Mouse (Mus musculus) Muller cell, postnatal 12 days (primary cell): Measurements from ENCODE around the gene Fam172a.

ENCODE experiments used
- DNase-seq: peaks from one replicate; pipeline ENCODE4 v3.0.0-alpha.2; 2015; ENCODE audit errors: inconsistent ontology term

Gene Fam172a

DNA sequence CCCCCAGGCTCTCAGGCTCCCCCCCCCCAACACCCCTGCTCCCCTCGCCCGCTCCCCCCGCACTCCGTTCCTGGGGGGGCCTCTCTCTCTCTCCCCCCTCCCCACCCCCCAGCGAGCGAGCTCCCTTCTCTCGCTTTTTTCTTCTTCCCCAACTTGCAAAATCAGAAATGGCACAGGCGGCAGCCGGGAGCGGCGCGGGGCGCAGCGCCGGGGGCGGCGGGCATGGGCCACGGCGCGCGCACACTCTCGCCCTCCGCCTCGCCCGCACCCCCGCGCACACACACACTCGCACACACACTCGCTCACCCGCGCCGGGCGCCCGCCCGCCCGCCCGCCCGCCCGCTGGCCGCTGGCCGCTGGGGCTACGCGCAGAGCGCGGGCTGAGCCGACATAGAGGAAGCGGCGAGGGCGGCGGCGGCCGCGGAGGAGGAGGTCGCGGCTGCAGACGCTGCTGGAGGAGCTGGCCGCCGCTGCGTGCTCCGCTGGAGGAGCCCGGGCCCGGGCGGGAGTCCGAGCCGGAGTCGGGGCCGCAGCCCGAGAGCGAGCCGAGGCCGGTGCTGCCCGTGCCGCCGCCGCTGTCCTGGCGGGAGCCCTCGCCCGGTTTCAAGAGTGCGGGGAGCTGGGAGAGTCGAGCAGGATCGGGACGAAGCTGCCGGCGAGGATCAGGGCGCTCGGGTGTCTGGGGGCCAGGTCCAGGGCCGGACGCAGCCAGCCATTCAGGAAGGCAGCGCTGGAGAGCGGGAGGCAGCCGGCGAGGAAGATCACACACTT is 497.2 kb downstream of the Fam172a start:
- DNase-seq, result peak; percentile 79

GRCm38 (mm10) chr13:78199642-78200160 is 497.9 kb downstream of the Fam172a start, which contains the start of gene Nr2f1:
Gene Nr2f1, minus strand, starts transcription at chr13:78199757.
- no peak for DNase-seq

GRCm38 (mm10) chr13:78200407-78200806 is 498.6 kb downstream of the Fam172a start:
- DNase-seq, result peak; percentile 98

DNA sequence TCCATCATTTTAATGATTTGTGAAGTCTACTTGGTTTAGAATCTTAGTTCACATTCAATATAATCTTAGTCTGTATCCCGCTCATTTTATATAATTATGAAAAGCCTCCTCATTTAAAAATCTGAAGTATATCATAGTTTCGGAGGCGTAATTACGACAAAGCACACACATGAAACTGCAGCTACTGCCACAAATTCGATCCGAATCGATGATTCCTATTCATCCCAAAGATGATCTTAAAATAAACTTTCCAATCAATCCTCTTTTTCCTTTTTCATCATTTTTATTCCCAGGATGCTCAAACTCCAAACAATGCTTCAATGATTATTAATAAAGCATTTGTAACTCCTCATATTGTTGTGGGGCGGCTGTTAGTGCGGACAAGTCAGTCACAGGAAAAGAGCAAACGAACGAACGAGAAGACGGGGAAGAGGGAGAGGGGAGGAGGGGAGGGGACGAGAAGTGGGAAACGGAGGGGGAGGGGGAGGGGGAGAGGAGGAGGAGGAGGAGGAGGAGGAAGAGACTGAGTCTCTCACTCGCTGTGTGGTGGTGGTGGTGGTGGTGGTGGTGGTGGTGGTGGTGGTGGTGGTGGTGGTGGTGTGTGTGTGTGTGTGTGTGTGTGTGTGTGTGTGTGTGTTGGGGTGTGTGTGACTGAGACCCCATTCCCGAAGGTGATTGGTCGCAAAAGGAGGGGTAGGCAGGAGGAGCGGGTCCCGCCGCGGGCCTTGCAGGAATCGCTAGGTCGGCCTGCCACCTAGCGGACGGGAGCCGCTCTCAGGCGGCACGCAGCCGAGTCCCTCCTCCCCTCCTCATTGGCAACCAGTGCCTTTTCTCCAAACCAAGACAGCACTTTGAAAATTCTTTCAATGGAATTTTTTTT is 499.4 kb downstream of the Fam172a start:
- peak; percentile 96 for DNase-seq

GRCm38 (mm10) chr13:78201871-78202565 is 500.2 kb downstream of the Fam172a start:
- no peak for DNase-seq

DNA sequence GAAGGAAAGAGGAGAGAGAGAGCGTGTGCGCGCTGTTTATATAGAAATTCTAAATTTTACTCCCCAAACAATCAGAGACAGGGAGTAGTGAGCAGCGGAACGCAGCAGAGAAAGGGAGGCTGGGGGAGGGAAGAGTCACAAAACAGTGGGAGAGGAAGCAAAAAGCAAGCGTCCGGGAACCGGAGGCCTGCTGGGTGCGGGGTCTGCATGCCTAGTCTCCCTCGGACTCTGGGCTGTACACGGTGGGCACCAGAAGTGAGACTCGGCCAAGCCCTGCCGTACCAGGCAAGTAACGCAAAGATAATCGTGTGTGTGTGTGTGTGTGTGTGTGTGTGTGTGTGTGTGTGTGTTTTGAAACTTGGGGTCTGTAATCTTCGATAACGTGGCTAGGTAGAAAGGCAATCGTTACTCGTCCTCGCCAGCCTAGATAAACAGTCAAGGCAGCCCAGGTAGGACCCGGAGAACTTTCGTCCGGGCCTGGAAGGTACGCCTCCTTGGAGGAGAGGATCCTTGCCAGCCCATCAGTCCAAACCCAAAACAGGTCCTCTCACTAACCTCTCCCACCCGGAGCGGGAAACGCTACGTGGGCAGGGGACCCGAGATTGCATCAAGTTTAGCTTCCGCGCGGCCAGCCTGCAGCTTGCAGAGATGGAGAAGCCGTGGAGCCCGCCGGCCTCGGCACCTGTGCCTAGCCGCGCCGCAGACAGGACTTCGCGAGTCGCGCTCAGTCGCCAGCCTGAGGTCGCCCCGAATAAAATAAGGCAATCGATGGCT is 500.9 kb downstream of the Fam172a start:
- DNase-seq, result peak; percentile 42

- peak; percentile 90 for DNase-seq
Measured at GRCm38 (mm10) chr13:78203348-78204061, 501.7 kb downstream of the Fam172a start.

- peak; percentile 37 for DNase-seq
Measured at GRCm38 (mm10) chr13:78205426-78205825, 503.6 kb downstream of the Fam172a start.

DNA sequence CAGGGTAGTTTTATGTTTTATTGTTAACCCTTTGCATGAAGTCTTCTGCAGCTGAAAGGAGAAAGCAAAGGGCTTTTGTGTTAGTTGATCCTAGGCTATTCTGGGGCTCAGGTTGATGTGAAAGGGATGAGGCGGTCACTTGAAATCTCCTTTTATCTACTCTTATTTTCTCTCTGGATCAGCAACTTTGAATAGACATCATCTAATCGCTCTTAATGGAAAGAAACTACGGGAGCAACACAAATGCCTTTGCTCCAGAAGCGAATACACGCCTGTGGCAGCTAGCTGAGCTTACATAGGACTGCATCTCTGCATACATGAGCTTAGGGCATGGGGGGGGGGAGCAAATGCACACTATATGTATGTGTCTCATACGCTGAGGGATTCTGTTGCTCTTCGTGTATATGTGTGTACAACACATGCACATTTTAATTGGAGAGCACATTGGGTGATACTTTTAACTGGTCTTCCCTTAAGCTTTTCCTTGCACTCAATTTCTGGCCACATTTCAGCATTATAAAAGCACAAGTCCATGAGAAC is 505.1 kb downstream of the Fam172a start:
- peak; percentile 42 for DNase-seq

- peak; percentile 54 for DNase-seq
Measured at GRCm38 (mm10) chr13:78207796-78208645, 506.2 kb downstream of the Fam172a start.

DNA sequence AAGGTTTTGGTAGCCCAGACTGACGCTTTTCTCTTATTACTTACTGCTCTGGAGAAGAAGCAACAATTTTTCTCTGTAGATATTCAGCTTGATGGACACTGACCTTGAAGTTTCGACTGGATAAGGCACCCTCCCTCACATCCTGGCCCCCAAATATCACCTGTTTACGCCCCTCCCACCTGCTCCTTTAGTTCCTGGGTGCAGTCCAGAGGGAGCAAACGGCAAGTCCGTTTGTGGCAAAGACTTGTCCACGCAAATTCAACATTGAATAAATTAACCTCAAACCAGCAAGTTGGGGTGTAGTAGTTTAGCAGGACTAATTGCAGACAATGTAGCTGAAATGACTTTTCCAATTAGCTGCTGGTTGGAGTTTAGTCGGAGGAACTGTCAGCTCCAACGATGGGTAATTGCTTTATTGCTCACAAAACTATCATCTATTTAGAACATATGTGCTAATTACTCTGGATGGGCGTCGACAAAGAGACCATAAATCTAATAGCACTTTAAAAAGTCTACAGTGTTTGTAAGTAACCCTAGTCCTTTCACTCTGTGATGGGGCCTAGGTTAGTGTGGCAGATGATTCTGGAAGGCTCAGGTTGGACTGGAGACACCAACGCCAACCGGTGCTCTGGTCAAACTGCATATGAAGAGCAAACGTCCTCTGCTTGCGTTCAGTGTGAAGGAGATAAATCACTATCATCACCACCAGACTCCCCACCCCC is 507.0 kb downstream of the Fam172a start:
- peak; percentile 44 for DNase-seq

DNA sequence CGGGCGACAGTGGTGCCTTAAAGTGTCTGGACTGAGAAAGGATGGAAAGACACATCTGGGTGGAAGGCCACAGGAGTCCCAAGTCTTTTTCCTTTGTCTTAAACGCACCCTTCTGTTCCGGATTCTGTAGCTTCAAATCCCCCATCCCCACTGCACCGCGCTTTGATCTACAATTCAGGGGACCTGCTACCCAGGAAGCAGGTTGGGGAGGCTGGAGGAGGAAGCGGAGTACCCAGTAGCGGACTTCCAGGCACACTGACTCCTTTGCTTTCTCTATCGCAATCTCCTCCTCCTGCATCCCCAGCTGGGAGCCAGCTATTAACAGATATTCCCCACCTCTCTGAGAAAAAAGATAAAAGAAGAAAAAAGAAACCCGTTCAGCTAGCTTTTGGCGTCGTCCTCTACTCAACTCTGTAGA is 507.8 kb downstream of the Fam172a start:
- no peak for DNase-seq

DNA sequence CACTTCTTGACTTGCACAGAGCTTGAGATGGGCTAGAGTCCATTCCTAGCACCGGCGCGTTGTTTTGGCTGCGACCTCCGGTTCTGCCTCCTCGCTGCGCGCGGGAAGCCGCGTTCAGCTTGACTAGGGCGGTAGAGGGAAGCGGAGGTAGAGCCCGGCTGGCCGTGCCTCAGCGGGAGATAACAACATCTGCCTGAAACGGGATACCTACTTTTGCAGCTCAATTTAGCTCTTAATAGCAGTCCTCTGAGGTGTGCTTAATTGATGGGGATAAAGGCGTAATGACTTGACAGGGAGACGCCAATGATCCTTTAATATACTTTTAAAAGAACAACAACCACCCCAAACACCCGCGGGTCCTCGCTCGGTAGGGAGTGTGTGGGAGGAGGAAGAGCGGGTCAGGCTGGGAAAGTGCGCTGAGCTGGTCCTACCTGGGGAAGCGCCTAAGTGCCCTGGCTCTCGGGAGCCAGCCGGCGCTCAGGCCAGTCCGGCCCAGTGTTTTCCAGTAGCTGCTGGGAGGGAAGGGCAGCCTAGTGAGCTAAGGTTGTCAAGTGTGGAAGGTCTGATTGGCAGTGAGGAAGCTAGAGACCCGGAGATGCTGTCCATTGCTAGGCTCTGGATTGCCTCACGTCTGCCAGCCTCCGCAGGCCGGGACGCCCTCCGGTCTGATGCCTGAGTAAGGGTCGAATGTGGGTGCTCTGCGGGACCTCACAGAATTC is 508.4 kb downstream of the Fam172a start:
- peak; percentile 64 for DNase-seq

- DNase-seq, result no peak
Measured at GRCm38 (mm10) chr13:78210748-78211089, 508.9 kb downstream of the Fam172a start.

DNA sequence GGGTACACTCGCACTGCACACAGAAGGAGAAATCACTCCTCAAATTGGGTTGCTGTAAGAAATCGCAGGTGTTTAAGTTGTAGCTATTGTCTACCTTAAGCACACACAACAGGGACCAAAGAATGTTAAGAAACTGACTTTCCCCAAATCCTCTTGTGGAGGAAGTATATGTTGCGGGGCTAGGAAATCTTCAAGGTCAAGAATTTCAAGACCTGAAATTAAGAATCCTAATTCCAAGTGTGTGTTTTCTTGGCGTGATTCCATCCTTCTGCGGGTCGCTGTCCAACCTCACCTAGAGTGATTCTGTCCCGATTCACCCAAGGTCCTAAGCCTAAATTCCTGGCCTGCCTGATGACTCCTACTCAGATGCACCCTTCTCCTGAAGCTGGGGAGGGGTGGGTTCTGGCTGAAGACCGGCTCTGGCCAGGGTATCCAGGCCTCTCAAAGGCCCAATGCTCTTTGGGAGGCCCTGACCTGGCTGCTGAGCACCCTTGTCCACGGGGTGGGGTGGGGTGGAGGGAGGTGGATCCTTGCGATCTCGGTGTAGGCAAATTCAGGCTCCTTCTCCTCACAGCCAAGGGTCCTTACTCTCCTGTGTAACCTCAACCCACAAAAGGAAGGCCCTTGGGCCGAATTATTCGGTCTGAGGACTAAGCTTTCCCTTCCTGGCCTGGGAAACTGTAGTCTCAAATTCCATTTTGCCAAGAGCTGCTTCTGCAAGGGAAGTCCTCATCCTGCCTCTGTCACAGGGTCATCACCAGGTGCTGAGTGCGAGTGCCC is 509.6 kb downstream of the Fam172a start:
- no peak for DNase-seq

- DNase-seq, result no peak
Measured at GRCm38 (mm10) chr13:78212111-78212510, 510.3 kb downstream of the Fam172a start.

DNA sequence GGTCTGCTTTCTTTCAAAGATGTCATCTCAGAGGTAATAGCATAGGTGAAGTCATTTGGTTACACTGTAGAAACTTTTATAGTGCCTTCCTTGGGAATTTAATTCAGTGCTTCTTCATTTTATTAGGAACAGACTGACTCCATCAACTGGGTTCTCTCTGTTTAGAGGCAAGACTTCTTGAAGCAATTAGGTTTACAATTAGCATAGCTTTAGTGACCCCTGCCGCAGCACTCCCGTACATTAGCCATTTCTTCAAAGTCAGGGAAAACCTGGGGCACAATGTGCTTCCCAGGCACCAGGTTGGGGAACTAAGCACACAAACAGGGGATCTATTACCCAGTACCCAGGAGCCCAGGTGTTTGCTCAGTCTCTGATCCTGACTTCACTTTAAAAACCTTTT is 511.3 kb downstream of the Fam172a start:
- no peak for DNase-seq
